Mouse (Mus musculus) kidney, embryonic 16.5 days (tissue): Measurements from ENCODE around the gene Mns1. TPM values are rescaled to one million over a fixed set of nuclear protein-coding genes. Genes with fewer than 3 reads are reported as not detected.
"Not testable (repeated sequence)": the region's sequence is repeated elsewhere in the genome, so short reads cannot be mapped to it uniquely, and the experiment has no call there.

ENCODE experiments used
- ATAC-seq: fragments of 200-750 bp; cut with Nextera tagmentation; 2 replicates; pipeline ENCODE4 v1.8.0; 2017; ENCODE audit warnings: moderate TSS enrichment; ENCODE audit not compliant: low FRiP score, low TSS enrichment
- H3K27ac ChIP-seq: fragments of 300-500 bp; sonication (generic); 2 replicates; pipeline ENCODE4 v1.5.1; 2014; ENCODE audit warnings: low read length
- H3K27me3 ChIP-seq: fragments of 300-500 bp; sonication (generic); 2 replicates; pipeline ENCODE4 v1.6.1; 2014; ENCODE audit warnings: low read length, control low read depth, mixed read lengths; ENCODE audit not compliant: insufficient read depth
- H3K36me3 ChIP-seq: fragments of 300-500 bp; sonication (generic); 2 replicates; pipeline ENCODE4 v1.6.1; 2014; ENCODE audit warnings: low read length, control low read depth, mixed read lengths; ENCODE audit not compliant: insufficient read depth
- H3K4me1 ChIP-seq: fragments of 300-500 bp; sonication (generic); 2 replicates; pipeline ENCODE4 v1.6.1; 2014; ENCODE audit warnings: low read length, control low read depth, mixed read lengths; ENCODE audit not compliant: insufficient read depth
- H3K4me2 ChIP-seq: fragments of 300-500 bp; sonication (generic); replicated peaks from 2 replicates; pipeline ENCODE4 v1.6.1; 2014; ENCODE audit warnings: low read depth, low read length
- H3K4me3 ChIP-seq: fragments of 300-500 bp; sonication (generic); 2 replicates; pipeline ENCODE4 v1.5.1; 2014; ENCODE audit warnings: mild to moderate bottlenecking, low read length
- H3K9ac ChIP-seq: fragments of 300-500 bp; sonication (generic); replicated peaks from 2 replicates; pipeline ENCODE4 v1.6.1; 2014; ENCODE audit warnings: low read length
- H3K9me3 ChIP-seq: fragments of 300-500 bp; sonication (generic); 2 replicates; pipeline ENCODE4 v1.6.1; 2016; ENCODE audit warnings: low read length, control low read depth
- WGBS: fragments of 180-500 bp; shearing (Covaris S2); extraction: QIAGEN DNeasy Blood & Tissue Kit; methylation state at CpG from one replicate; pipeline ENCODE4 v1.1.7; 2014; 5-methylcytosine and 5-hydroxymethylcytosine counted together
- polyA plus RNA-seq: library from polyadenylated mRNA; unstranded; fragments of >200 nt; fragmentation: Nextera tagmentation; extraction: Ambion mirVana; gene quantifications from 2 replicates; pipeline ENCODE4 v1.2.1, GENCODE M21; 2015

Mns1 gene
- polyA plus RNA-seq, 1 experiment from 2014 or later: 25.3 TPM

- Histone ChIP-seq H3K9me3 (no peaks in the 10 kb centered on the region), H3K4me3 (no peak overlapping the region), H3K4me2 (no peak overlapping the region), H3K36me3 (peaks cover 33% of the 10 kb centered on the region), H3K4me1 (no peaks in the 10 kb centered on the region), H3K27ac (no peak overlapping the region), H3K9ac (no peak overlapping the region; the same call in 1 of the 2 replicates), H3K27me3 (no peaks in the 10 kb centered on the region)
- no peak for ATAC-seq
- WGBS: 80% methylated on average over 7 of the region's 7 CpGs
Measured at GRCm38 (mm10) chr9:72449367-72449766, 11.6 kb downstream of the Mns1 start.

DNA sequence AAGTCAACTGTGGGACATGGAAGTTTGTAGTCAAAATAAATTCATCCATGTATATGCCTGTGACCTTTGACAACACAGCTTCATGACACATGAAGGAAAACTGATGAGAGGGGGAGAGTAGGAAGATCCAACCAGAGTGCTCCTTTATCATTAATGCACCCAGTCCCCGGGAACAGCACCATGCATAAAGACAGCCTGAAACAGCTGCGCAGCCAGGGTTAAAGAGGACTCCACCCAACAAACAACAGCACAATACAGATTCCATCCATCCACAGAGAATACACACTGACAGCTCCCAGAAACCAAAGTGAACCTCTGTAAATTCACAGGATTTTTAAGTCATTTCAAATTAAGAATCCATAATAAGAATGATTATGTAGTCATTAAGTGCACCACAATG, 12.0 kb downstream of the Mns1 start:
- Histone ChIP-seq H3K27ac (no peak overlapping the region), H3K9me3 (no peaks in the 10 kb centered on the region), H3K4me1 (no peaks in the 10 kb centered on the region), H3K4me2 (no peak overlapping the region), H3K4me3 (no peak overlapping the region), H3K9ac (no peak overlapping the region), H3K36me3 (peaks cover 34% of the 10 kb centered on the region), H3K27me3 (no peaks in the 10 kb centered on the region)
- ATAC-seq: no peak
- 91% methylated on average over 2 of the region's 2 CpGs for WGBS

GRCm38 (mm10) chr9:72450363-72450762, 12.6 kb downstream of the Mns1 start:
- 94% methylated on average over 1 of the region's 1 CpGs for WGBS
- Histone ChIP-seq H3K36me3 (peaks cover 34% of the 10 kb centered on the region), H3K27me3 (no peaks in the 10 kb centered on the region), H3K4me1 (no peaks in the 10 kb centered on the region), H3K4me2 (no peak overlapping the region), H3K9me3 (no peaks in the 10 kb centered on the region), H3K9ac (no peak overlapping the region), H3K27ac (no peak overlapping the region), H3K4me3 (no peak overlapping the region)
- ATAC-seq: no peak

GRCm38 (mm10) chr9:72451111-72451510, 13.3 kb downstream of the Mns1 start:
- no peak overlapping the region for H3K9ac ChIP-seq
- peaks cover 34% of the 10 kb centered on the region for H3K36me3 ChIP-seq
- H3K27ac ChIP-seq: no peak overlapping the region
- H3K4me3 ChIP-seq: no peak overlapping the region
- WGBS: 91% methylated on average over 6 of the region's 6 CpGs
- ATAC-seq: no peak
- no peaks in the 10 kb centered on the region for H3K27me3 ChIP-seq
- no peaks in the 10 kb centered on the region for H3K4me1 ChIP-seq
- no peak overlapping the region for H3K4me2 ChIP-seq
- H3K9me3 ChIP-seq: no peaks in the 10 kb centered on the region

DNA sequence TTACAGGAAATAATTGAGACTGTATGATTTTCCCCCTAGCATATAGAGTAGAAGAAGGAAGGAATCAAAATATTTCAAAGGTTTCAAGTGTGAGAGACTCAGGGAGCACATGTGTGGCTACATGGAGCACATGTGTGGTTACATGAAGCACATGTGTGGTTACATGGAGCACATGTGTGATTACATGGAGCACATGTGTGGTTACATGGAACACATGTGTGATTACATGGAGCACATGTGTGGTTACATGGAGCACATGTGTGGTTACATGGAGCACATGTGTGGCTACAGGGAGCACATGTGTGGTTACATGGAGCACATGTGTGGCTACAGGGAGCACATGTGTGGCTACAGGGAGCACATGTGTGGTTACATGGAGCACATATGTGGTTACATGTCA, 16.5 kb downstream of the Mns1 start:
- not testable (repeated sequence) for H3K9me3 ChIP-seq, H3K4me1 ChIP-seq, H3K9ac ChIP-seq, H3K4me3 ChIP-seq, H3K27ac ChIP-seq, H3K27me3 ChIP-seq, ATAC-seq, H3K4me2 ChIP-seq
- H3K36me3 ChIP-seq: peaks cover 39% of the 10 kb centered on the region

DNA sequence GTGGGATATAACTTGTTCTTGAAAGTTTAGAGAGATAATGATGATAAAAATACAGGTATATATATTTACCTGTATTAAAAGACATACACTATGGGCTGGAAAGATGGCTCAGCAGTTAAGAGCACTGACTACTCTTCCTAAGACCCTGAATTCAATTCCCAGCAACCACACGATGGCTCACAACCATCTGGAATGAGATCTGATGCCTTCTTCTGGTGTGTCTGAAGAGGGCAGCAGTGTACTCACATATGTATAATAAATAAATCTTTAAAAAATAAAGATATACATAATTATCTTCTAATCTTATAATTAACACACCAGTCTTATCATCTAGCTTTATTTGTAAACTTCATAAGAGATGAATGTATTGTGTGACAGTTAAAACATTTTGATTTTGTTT, 18.6 kb downstream of the Mns1 start:
- H3K9ac ChIP-seq: no peak overlapping the region
- no peak overlapping the region for H3K27ac ChIP-seq
- no peaks in the 10 kb centered on the region for H3K9me3 ChIP-seq
- WGBS: 44% methylated on average over 1 of the region's 1 CpGs
- H3K4me1 ChIP-seq: no peaks in the 10 kb centered on the region
- no peak overlapping the region for H3K4me3 ChIP-seq
- ATAC-seq: no peak
- H3K4me2 ChIP-seq: no peak overlapping the region
- H3K36me3 ChIP-seq: peaks cover 43% of the 10 kb centered on the region
- no peaks in the 10 kb centered on the region for H3K27me3 ChIP-seq

- Histone ChIP-seq H3K9ac (no peak overlapping the region), H3K9me3 (no peaks in the 10 kb centered on the region), H3K4me1 (no peaks in the 10 kb centered on the region), H3K27me3 (no peaks in the 10 kb centered on the region), H3K4me3 (no peak overlapping the region), H3K36me3 (peaks cover 32% of the 10 kb centered on the region), H3K27ac (no peak overlapping the region), H3K4me2 (no peak overlapping the region)
- ATAC-seq: no peak
- WGBS: 19% methylated on average over 5 of the region's 5 CpGs
Measured at GRCm38 (mm10) chr9:72458233-72458632, 20.4 kb downstream of the Mns1 start.

GRCm38 (mm10) chr9:72459703-72460102, 21.9 kb downstream of the Mns1 start:
- no peak for ATAC-seq
- no peaks in the 10 kb centered on the region for H3K9me3 ChIP-seq
- no peaks in the 10 kb centered on the region for H3K27me3 ChIP-seq
- H3K9ac ChIP-seq: no peak overlapping the region
- no peak overlapping the region for H3K27ac ChIP-seq
- whole genome bisulfite sequencing: 88% methylated on average over 3 of the region's 3 CpGs
- H3K36me3 ChIP-seq: peaks cover 22% of the 10 kb centered on the region
- no peak overlapping the region for H3K4me2 ChIP-seq
- no peaks in the 10 kb centered on the region for H3K4me1 ChIP-seq
- no peak overlapping the region for H3K4me3 ChIP-seq

- Histone ChIP-seq H3K9me3 (no peaks in the 10 kb centered on the region), H3K27ac (no peak overlapping the region), H3K4me3 (no peak overlapping the region), H3K4me2 (no peak overlapping the region), H3K9ac (no peak overlapping the region), H3K36me3 (peaks cover 22% of the 10 kb centered on the region), H3K4me1 (no peaks in the 10 kb centered on the region), H3K27me3 (no peaks in the 10 kb centered on the region)
- WGBS: 78% methylated on average over 3 of the region's 3 CpGs
- no peak for ATAC-seq
Measured at GRCm38 (mm10) chr9:72460767-72461166, 23.0 kb downstream of the Mns1 start.

GRCm38 (mm10) chr9:72462427-72462826, 24.6 kb downstream of the Mns1 start:
- Histone ChIP-seq H3K4me3 (no peak overlapping the region), H3K4me2 (no peak overlapping the region), H3K27ac (no peak overlapping the region), H3K9me3 (no peaks in the 10 kb centered on the region), H3K36me3 (peaks cover 15% of the 10 kb centered on the region), H3K9ac (no peak overlapping the region), H3K27me3 (no peaks in the 10 kb centered on the region), H3K4me1 (no peaks in the 10 kb centered on the region)
- 95% methylated on average over 2 of the region's 2 CpGs for WGBS
- no peak for ATAC-seq

DNA sequence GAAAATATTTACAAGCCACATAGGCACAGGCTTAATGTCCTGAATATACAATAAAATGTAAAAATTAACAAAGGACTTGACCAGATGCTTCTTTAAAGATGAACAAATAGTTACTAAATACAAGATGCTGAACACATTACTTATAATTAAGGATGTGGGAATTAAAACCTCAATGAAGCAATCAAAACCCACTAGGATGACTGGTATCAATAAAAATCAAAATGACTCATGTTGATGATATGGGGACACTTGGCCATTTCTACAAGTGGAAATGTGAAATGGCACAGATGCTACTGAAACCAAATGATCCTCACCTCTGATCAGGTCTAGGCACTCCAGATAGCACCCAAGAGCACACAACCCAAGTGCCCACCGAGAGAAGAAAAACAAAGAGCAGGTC, 27.0 kb downstream of the Mns1 start:
- Histone ChIP-seq H3K27ac (no peak overlapping the region), H3K4me2 (no peak overlapping the region), H3K36me3 (peaks cover 9% of the 10 kb centered on the region), H3K4me3 (no peak overlapping the region), H3K9ac (no peak overlapping the region), H3K27me3 (no peaks in the 10 kb centered on the region), H3K9me3 (no peaks in the 10 kb centered on the region), H3K4me1 (no peaks in the 10 kb centered on the region)
- WGBS: 74% methylated on average over 1 of the region's 1 CpGs
- ATAC-seq: no peak
